Mouse (Mus musculus) liver, postnatal 0 days (tissue): Measurements from ENCODE around the gene P4ha2. TPM values are rescaled to one million over a fixed set of nuclear protein-coding genes. Genes with fewer than 3 reads are reported as not detected.

Experiments
- ATAC-seq: fragments of 200-750 bp; cut with Nextera tagmentation; 2 replicates; pipeline ENCODE4 v1.8.0; 2017; ENCODE audit warnings: mild to moderate bottlenecking, moderate library complexity
- DNase-seq: peaks from one replicate; pipeline ENCODE4 v3.0.0-alpha.2; 2016
- H3K27ac ChIP-seq: fragments of 300-500 bp; sonication (generic); 2 replicates; pipeline ENCODE4 v1.5.1; 2014; ENCODE audit warnings: antibody characterized with exemption, moderate library complexity, mild to moderate bottlenecking, low read depth
- H3K27me3 ChIP-seq: fragments of 300-500 bp; sonication (generic); 2 replicates; pipeline ENCODE4 v1.6.1; 2014; ENCODE audit warnings: low read length, control low read depth, mixed read lengths; ENCODE audit not compliant: insufficient read depth
- H3K36me3 ChIP-seq: fragments of 300-500 bp; sonication (generic); replicated peaks from 2 replicates; pipeline ENCODE4 v1.6.1; 2014; ENCODE audit warnings: mild to moderate bottlenecking, control low read depth, low read length, moderate library complexity, mixed read lengths; ENCODE audit not compliant: insufficient read depth
- H3K4me1 ChIP-seq: fragments of 300-500 bp; sonication (generic); 2 replicates; pipeline ENCODE4 v1.6.1; 2014; ENCODE audit warnings: antibody characterized with exemption, mild to moderate bottlenecking, control low read depth; ENCODE audit not compliant: insufficient read depth
- H3K4me2 ChIP-seq: fragments of 300-500 bp; sonication (generic); 2 replicates; pipeline ENCODE4 v1.6.1; 2014; ENCODE audit warnings: low read depth, mild to moderate bottlenecking, low read length, moderate library complexity, mixed read lengths
- H3K4me3 ChIP-seq: fragments of 300-500 bp; sonication (generic); 2 replicates; pipeline ENCODE4 v1.5.1; 2014; ENCODE audit warnings: low read depth, low read length
- H3K9ac ChIP-seq: fragments of 300-500 bp; sonication (generic); replicated peaks from 2 replicates; pipeline ENCODE4 v1.6.1; 2014; ENCODE audit warnings: mild to moderate bottlenecking, moderate library complexity
- H3K9me3 ChIP-seq: fragments of 300-500 bp; sonication (generic); 2 replicates; pipeline ENCODE4 v1.6.1; 2016; ENCODE audit warnings: mild to moderate bottlenecking, control low read depth, low read length, mixed read lengths
- CTCF ChIP-seq: sonication (generic); IDR thresholded peaks from 2 replicates; pipeline ENCODE4 v1.5.1; 2016; ENCODE audit warnings: antibody characterized with exemption, low read depth
- EP300 ChIP-seq: IDR thresholded peaks from 2 replicates; pipeline ENCODE4 v1.6.1; 2016; ENCODE audit warnings: antibody characterized with exemption, low read depth, mild to moderate bottlenecking
- WGBS: fragments of 180-500 bp; shearing (Covaris S2); extraction: QIAGEN DNeasy Blood & Tissue Kit; methylation state at CpG from one replicate; pipeline ENCODE4 v1.1.7; 2014; ENCODE audit not compliant: insufficient replicate concordance; 5-methylcytosine and 5-hydroxymethylcytosine counted together
- polyA plus RNA-seq: library from polyadenylated mRNA; unstranded; fragments of >200 nt; fragmentation: Nextera tagmentation; extraction: Ambion mirVana; gene quantifications from 2 replicates; pipeline ENCODE4 v1.2.1, GENCODE M21; 2015

P4ha2 gene
- polyA plus RNA-seq, 1 experiment from 2014 or later, result 2.4 TPM

GRCm38 (mm10) chr11:54156504-54156903 lies 56.6 kb downstream of the P4ha2 start:
- DNase-seq, result no peak
- Histone ChIP-seq H3K27me3 (no peaks in the 10 kb centered on the region), H3K36me3 (no peaks in the 10 kb centered on the region), H3K4me1 (0 out of 2 replicates have a peak, but pooled peaks cover 2% of the 10 kb centered on the region), H3K9ac (no peak overlapping the region), H3K4me2 (no peak overlapping the region), H3K9me3 (no peaks in the 10 kb centered on the region), H3K27ac (peak overlapping the region; percentile 66), H3K4me3 (no peak overlapping the region)
- TF ChIP-seq EP300, result no peak
- TF ChIP-seq CTCF, result no peak
- no peak for ATAC-seq

GRCm38 (mm10) chr11:54157586-54157985 lies 57.7 kb downstream of the P4ha2 start:
- TF ChIP-seq CTCF (no peak), EP300 (no peak)
- no peak for DNase-seq
- Histone ChIP-seq H3K4me1 (0 out of 2 replicates have a peak, but pooled peaks cover 3% of the 10 kb centered on the region), H3K4me3 (no peak overlapping the region), H3K9ac (no peak overlapping the region), H3K36me3 (no peaks in the 10 kb centered on the region), H3K9me3 (no peaks in the 10 kb centered on the region), H3K4me2 (no peak overlapping the region), H3K27ac (no peak overlapping the region), H3K27me3 (no peaks in the 10 kb centered on the region)
- ATAC-seq, result no peak
- WGBS, result 71% methylated on average over 8 of the region's 8 CpGs

DNA sequence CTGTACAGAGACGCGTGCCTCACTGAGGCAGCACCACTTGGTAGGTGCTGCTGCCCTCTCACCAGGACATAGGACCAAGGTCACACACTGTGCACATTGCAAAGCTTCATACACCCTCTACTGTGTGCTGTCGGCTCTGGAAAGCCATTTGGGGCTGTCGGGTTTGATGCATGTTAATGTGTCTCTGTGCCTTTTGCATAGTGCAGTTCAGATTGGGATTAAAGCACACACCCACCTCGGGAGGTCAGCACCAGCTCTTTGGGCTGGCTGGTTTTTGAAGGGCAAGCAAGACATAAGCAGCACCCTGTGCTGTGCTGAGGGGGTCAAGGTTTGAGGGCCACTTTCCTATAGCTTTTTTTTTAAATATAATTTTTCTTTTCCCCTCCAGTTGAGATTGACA lies 60.5 kb downstream of the P4ha2 start:
- 0 out of 2 replicates have a peak, but pooled peaks cover 3% of the 10 kb centered on the region for H3K4me1 ChIP-seq
- no peaks in the 10 kb centered on the region for H3K27me3 ChIP-seq
- no peak overlapping the region for H3K4me2 ChIP-seq
- no peaks in the 10 kb centered on the region for H3K36me3 ChIP-seq
- WGBS, result 64% methylated on average over 5 of the region's 5 CpGs
- H3K9ac ChIP-seq, result no peak overlapping the region
- no peak overlapping the region for H3K27ac ChIP-seq
- H3K9me3 ChIP-seq, result no peaks in the 10 kb centered on the region
- no peak for ATAC-seq
- no peak for DNase-seq
- H3K4me3 ChIP-seq, result no peak overlapping the region
- TF ChIP-seq CTCF (no peak), EP300 (no peak)

DNA sequence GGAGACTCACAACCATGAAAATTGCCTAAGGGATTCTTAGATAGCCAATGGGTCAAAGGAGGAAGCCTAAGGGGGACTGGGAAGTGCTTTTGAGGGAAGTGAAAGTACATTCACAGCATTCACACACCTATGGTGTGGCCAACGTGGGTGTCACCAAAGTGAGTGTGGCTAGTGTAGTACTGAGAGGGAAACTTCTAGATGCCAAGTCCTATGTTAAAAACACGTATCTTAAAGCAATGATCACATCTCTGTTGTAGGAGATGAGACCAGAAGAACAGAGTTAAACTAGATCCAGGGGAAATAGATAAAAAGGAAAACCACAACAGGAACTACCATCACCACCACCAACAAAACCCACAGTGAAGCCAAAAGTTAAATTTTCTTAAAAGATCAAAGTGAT lies 61.0 kb downstream of the P4ha2 start:
- no peak for DNase-seq
- Histone ChIP-seq H3K27me3 (no peaks in the 10 kb centered on the region), H3K9me3 (no peaks in the 10 kb centered on the region), H3K4me2 (no peak overlapping the region), H3K4me1 (0 out of 2 replicates have a peak, but pooled peaks cover 3% of the 10 kb centered on the region), H3K9ac (no peak overlapping the region), H3K36me3 (no peaks in the 10 kb centered on the region), H3K27ac (no peak overlapping the region), H3K4me3 (no peak overlapping the region)
- no peak for ATAC-seq
- WGBS, result 26% methylated on average over 2 of the region's 2 CpGs
- TF ChIP-seq CTCF (no peak), EP300 (no peak)

GRCm38 (mm10) chr11:54161514-54161913 lies 61.6 kb downstream of the P4ha2 start:
- no peak overlapping the region for H3K27ac ChIP-seq
- H3K4me1 ChIP-seq, result 0 out of 2 replicates have a peak, but pooled peaks cover 3% of the 10 kb centered on the region
- no peak overlapping the region for H3K4me2 ChIP-seq
- no peaks in the 10 kb centered on the region for H3K9me3 ChIP-seq
- H3K4me3 ChIP-seq, result no peak overlapping the region
- no peak for TF ChIP-seq EP300
- no peak for TF ChIP-seq CTCF
- no peaks in the 10 kb centered on the region for H3K27me3 ChIP-seq
- DNase-seq, result no peak
- ATAC-seq, result no peak
- H3K9ac ChIP-seq, result no peak overlapping the region
- WGBS, result 38% methylated on average over 2 of the region's 2 CpGs
- no peaks in the 10 kb centered on the region for H3K36me3 ChIP-seq

GRCm38 (mm10) chr11:54162968-54163367 lies 63.1 kb downstream of the P4ha2 start:
- no peaks in the 10 kb centered on the region for H3K9me3 ChIP-seq
- H3K4me1 ChIP-seq, result 0 out of 2 replicates have a peak, but pooled peaks cover 3% of the 10 kb centered on the region
- no peak overlapping the region for H3K4me3 ChIP-seq
- H3K36me3 ChIP-seq, result no peaks in the 10 kb centered on the region
- TF ChIP-seq EP300, result no peak
- no peak for TF ChIP-seq CTCF
- no peak overlapping the region for H3K27ac ChIP-seq
- 52% methylated on average over 1 of the region's 1 CpGs for WGBS
- ATAC-seq (no peak), DNase-seq (no peak)
- H3K4me2 ChIP-seq, result no peak overlapping the region
- H3K27me3 ChIP-seq, result no peaks in the 10 kb centered on the region
- no peak overlapping the region for H3K9ac ChIP-seq
